In the genomic region with DNA sequence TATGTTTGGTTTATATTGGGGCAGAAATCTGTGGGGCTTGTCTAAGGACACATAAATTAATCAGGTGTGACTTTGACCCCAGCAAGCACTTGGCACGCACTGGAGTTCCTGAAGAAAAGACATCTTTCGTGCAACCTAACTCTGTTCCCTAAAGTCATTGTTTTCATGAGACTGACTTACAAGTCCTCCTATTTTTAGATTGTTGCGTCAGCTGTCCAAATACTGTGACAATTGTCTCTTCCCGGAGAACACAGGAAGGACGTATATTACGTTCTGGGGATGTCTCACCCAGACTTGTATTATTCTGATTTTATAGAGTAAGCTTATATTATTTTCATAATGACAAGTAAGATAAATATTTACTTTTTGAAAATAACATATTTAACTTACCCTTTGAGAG, we compare ENCODE assay signal across 19 mouse cellular contexts.
DNase-seq lines count a peak whose midpoint lies in the region; ATAC-seq and TF ChIP-seq lines count a peak whose summit lies in the region.
"Had no signal": no experiment of that assay in that cellular context is flagged by ENCODE, and none has a peak within 500 bp of the region (broad histone marks: within the 10 kb centered on the region; RNA-seq: fewer than 3 reads in every experiment).

No protein-coding gene starts in this region.

- WGBS in heart, adult 2 months = 19% methylated on average over 6 of the region's 6 CpGs
- 35% methylated on average over 6 of the region's 6 CpGs for whole genome bisulfite sequencing in kidney, postnatal 0 days

- H3K9me3 ChIP-seq in kidney, postnatal 0 days (replicated peaks; ENCODE audit: low read length) = no peaks in the 10 kb centered on the region
- H3K9me3 ChIP-seq: embryonic facial prominence, embryonic 15.5 days; forebrain, embryonic 10.5 days; hindbrain, embryonic 10.5 days; hindbrain, embryonic 15.5 days had no signal

- intact Hi-C loops in heart, adult 2 months (cut with DNase I) = no loop called here

- no peak for TF ChIP-seq EP300 in heart, adult 2 months (IDR thresholded peaks at IDR 0.05; ENCODE audit: insufficient read depth, low read depth, low read length)

- no peak overlapping the region for H3K27ac ChIP-seq in heart, adult 2 months
- no peak overlapping the region for H3K27ac ChIP-seq in kidney, postnatal 0 days
- H3K27ac ChIP-seq: embryonic facial prominence, embryonic 15.5 days; forebrain, embryonic 10.5 days; gastrocnemius, adult 2 months; heart, embryonic 13.5 days; hindbrain, embryonic 10.5 days; hindbrain, embryonic 15.5 days had no signal

- no peaks in the 10 kb centered on the region for H3K36me3 ChIP-seq in heart, adult 2 months (ENCODE audit: control insufficient read depth, insufficient read depth, low read length)
- no peaks in the 10 kb centered on the region for H3K36me3 ChIP-seq in kidney, postnatal 0 days (ENCODE audit: insufficient read depth, low read length)
- H3K36me3 ChIP-seq: embryonic facial prominence, embryonic 15.5 days; forebrain, embryonic 10.5 days; heart, embryonic 13.5 days; hindbrain, embryonic 10.5 days; hindbrain, embryonic 15.5 days had no signal

- TF ChIP-seq POLR2A in heart, adult 2 months (IDR thresholded peaks at IDR 0.05; ENCODE audit: insufficient read depth, low read depth, low read length) = no peak

- no peak overlapping the region for H3K9ac ChIP-seq in heart, adult 2 months (ENCODE audit: low read depth, low read length)
- H3K9ac ChIP-seq in kidney, postnatal 0 days (ENCODE audit: low read depth, low read length) = no peak overlapping the region
- H3K9ac ChIP-seq: embryonic facial prominence, embryonic 15.5 days; heart, embryonic 13.5 days; hindbrain, embryonic 15.5 days had no signal

- peak; percentile 6 for DNase-seq in heart, adult 8-10 months (ENCODE audit: low spot score)
- no peak for DNase-seq in heart, adult 2 months
- peak; percentile 27 for DNase-seq in kidney, postnatal 0 days (ENCODE audit: low spot score)
- DNase-seq in kidney, adult 8-10 months = no peak
- DNase-seq in lung, postnatal 10 days = peak; percentile 31
- no peak for DNase-seq in lung, postnatal 36 days
- peak; percentile 35 for DNase-seq in brain, adult 2 months (ENCODE audit: low read depth, low spot score)
- DNase-seq: gastrocnemius, adult 2 months; gastrocnemius, postnatal 25 days; heart, postnatal 14 days had no signal

- no peak overlapping the region for H3K4me2 ChIP-seq in kidney, postnatal 0 days (ENCODE audit: low read length)
- H3K4me2 ChIP-seq: embryonic facial prominence, embryonic 15.5 days; heart, embryonic 13.5 days; hindbrain, embryonic 15.5 days had no signal

- H3K79me2 ChIP-seq in heart, adult 2 months (replicated peaks; ENCODE audit: control insufficient read depth, insufficient read depth, low read length) = no peaks in the 10 kb centered on the region

- ATAC-seq in kidney, postnatal 0 days (replicated peaks; ENCODE audit: low FRiP score, low read depth) = no peak
- ATAC-seq: forebrain, embryonic 14.5 days; inflammation-experienced regulatory T-cells, adult 6 months; intestine, postnatal 0 days had no signal

- TF ChIP-seq CTCF in heart, adult 2 months (IDR thresholded peaks at IDR 0.05) = no peak
- TF ChIP-seq CTCF in kidney, postnatal 0 days (IDR thresholded peaks at IDR 0.05; ENCODE audit: low read depth) = no peak

- H3K4me3 ChIP-seq in heart, adult 2 months = no peak overlapping the region
- no peak overlapping the region for H3K4me3 ChIP-seq in kidney, postnatal 0 days (replicated peaks; ENCODE audit: low read depth, low read length)
- H3K4me3 ChIP-seq: embryonic facial prominence, embryonic 15.5 days; erythroblast, embryonic 14.5 days; forebrain, embryonic 10.5 days; gastrocnemius, adult 2 months; heart, embryonic 13.5 days; hindbrain, embryonic 10.5 days; hindbrain, embryonic 15.5 days had no signal

- peaks cover 2% of the 10 kb centered on the region; the same call in 1 of the 2 replicates for H3K4me1 ChIP-seq in heart, adult 2 months (ENCODE audit: control insufficient read depth, insufficient read depth, low read length)
- no peaks in the 10 kb centered on the region for H3K4me1 ChIP-seq in kidney, postnatal 0 days (replicated peaks; ENCODE audit: insufficient read depth, low read length)
- H3K4me1 ChIP-seq: embryonic facial prominence, embryonic 15.5 days; forebrain, embryonic 10.5 days had no signal

- H3K27me3 ChIP-seq in heart, adult 2 months (ENCODE audit: control insufficient read depth, insufficient read depth, low read length) = no peaks in the 10 kb centered on the region
- H3K27me3 ChIP-seq in kidney, postnatal 0 days (ENCODE audit: insufficient read depth, low read length) = no peaks in the 10 kb centered on the region
- H3K27me3 ChIP-seq: embryonic facial prominence, embryonic 15.5 days; heart, embryonic 13.5 days; hindbrain, embryonic 15.5 days had no signal

Comparison
In these comparisons a context has a peak if more than half of its experiments do, and no peak if none do; other contexts are left out.
1. DNase-seq: peak in heart, adult 8-10 months (single experiment), kidney, postnatal 0 days (single experiment), lung, postnatal 10 days (single experiment) and brain, adult 2 months (single experiment); none in heart, adult 2 months (0 of 2), kidney, adult 8-10 months (0 of 2) and lung, postnatal 36 days (single experiment).